Mouse (Mus musculus) 416B (cell line): ENCODE measurements around the gene Scarf1.

ENCODE experiments used
- DNase-seq: peaks from one replicate; pipeline ENCODE4 v3.0.0; 2011; ENCODE audit warnings: low read depth

The Scarf1 gene

DNA sequence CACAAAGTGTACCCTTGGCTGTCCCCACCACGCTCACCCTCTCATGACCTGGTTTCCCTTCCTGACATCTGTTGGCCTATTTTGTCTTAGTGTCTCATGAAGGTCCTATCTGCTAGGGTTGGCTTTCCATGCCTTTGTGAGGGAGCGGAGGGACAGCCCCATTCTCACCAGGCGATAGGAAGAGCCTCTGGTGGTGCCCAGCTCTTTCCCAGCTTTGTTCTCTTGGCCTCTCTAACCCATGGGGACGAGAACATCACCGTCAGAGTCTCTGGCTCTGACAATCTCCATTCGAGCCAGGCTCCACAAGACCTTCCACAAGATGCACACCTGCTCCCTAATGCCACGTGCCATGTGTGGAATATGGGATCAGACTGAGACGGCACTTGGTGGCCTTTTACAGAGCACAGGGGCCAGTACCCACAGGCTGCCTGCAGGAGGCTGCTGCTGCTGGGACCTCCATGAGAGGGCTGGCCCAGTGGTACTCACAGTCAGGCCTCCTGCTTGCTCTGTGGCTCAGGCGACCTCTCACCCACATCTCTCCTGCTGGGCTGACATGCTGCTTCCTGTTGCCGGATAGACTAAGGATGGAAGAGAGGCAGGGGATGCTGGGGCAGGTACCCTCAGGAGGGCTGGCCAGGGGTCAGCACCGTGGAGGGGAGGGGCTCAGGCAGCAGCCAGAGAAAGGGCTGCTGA is 24.3 kb downstream of the Scarf1 start:
- no peak for DNase-seq

DNA sequence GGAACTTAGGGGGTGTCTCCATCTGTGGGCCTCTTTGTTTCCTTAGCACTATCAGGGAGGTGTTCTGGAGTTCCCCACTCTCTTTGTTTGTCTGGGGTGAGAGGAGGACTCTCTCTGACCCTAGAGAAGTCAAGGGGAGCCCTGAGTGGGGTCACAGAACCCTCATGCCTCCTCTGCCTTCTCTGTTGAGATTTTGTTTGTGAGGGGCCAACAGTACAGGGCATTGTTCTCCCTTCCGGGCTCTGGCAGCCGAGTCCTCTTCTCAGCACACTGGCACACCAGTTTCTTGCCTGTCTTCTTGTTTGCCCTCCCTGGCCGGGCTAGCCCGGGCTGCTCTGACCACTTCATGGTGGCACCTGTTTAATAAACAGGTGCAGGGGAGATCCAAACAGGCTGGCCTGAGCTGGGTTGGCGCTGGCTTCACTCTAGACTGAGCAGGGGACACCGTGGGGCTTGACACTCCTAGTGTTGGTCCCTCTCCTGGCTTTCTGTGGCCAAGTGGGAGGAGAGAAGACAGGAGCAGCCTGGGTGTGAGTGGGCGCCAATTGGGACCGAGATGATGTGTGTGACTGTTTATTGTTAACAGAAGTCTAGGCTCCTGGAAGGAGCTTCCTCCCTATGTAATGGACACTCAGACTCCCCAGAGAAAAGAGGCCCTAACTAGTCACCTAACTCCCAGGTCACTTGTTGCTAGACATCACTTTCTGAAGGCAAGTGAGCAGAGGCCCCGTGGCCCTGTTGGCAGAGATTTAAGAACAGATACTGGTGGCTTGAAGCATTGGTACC is 25.0 kb downstream of the Scarf1 start:
- DNase-seq = no peak

DNA sequence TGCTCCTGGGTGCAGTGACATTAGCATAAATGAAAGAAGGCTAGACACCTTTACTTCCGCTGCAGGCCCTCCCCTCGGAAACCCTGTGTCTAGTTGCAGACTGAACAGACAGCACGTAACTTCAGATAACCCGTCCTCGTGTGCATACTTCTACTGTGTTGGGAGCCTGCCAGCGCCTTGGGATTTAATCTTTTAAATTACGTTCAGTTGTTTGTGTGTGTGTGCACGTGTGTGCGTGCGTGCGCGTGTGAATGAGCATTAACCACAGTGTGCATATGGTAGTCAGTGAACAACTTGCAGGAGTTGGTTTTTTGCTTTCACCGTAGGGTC is 25.6 kb downstream of the Scarf1 start:
- no peak for DNase-seq

DNA sequence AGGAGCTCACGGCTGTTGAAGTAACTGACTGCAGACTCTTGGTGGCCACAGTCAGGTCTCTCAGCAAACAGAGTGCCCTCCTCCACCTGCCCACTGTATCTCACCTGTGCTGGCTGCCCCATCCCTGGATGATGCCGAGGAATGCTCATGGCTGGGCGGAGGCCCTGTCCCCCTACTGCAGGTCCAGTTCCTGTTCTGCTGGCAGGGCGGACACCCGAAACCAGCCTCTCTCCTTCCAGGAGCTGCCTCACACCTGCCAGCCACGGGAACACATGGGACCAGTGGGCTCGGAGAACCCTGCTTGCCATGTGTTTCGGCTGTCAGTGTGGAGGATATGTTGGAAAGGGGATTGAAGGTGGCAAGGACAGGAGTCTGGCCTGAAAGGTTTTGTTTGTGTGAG is 26.9 kb downstream of the Scarf1 start:
- DNase-seq = no peak

DNA sequence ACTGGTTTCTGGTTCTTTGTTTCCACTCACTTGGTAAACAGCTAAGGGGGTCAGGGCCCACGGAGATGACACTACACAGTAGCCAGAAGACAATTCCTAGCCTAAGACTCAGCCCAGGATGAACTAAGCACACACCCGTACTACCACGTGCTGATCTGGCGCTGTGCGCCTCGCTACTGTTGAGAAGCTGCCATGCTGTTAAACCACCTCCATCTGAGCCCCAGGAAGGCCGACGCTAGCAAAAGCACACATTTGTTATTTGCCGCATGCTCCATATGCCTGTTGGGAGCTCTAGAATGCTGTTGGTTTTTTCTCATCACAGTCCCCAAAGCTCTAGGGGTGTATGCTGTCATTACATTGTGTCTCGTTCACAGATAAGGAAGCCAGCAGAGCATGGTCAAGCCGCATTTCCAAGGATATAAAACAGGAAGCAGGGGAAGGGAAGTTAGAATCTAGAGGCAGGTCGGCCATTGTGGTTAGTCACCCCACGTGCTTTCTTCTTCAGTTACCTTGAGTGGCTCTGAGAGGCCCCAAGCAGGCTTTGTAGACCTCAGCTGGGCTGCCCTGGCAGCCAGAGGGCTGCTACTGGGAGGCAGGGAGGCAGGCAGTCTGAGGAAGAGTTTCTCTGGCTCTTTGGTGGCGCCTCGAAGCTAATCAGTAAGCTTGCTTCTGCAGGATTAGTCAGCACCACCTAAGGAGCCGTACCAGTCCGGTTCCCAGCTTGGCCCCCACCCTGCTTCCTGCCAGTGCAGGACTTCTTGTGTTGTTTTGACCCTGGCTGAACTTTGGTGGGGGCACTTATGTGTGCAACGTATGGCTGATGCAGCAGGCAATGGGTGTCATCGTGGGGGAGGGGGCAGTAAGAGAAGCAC is 27.6 kb downstream of the Scarf1 start:
- peak; percentile 80 for DNase-seq

DNA sequence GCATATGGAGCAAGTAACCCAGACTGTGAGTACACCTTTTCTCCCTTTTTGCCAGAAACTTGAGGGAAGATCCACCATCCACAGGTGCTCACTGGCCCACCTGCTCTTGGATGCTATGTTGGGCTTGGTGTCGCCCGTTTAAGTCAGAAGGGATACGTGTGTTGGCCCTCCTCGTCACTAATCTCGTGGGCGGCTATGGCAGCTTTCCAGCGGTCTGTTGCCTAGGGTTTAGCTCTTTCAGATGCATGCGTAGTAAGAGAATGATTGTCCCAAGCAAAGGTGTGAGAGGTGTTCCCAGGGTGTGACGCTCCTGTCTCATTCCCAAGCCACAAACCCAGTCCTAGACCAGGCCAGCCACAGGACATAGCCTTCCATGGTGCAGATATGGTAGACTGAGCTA is 31.4 kb downstream of the Scarf1 start:
- DNase-seq = no peak

DNA sequence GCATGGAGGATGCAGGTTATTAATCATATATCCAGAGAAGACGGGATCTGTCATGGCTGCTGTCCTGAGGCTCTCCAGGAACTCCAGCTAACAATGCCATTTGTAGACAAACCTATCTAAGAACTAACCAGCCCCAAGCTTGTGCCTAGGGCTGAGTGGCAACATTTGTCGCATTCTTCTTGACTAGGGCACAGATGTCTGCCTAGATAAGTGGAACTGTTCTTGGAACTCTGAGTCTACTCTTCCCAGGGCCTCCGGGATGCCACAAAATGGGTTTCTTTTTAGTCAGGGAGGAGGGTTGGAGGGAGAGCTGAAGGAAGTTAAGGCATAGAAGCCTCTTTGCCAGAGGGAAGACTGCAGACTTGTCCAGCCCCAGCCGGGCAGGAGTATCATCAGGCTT is 32.7 kb downstream of the Scarf1 start:
- DNase-seq = no peak

DNA sequence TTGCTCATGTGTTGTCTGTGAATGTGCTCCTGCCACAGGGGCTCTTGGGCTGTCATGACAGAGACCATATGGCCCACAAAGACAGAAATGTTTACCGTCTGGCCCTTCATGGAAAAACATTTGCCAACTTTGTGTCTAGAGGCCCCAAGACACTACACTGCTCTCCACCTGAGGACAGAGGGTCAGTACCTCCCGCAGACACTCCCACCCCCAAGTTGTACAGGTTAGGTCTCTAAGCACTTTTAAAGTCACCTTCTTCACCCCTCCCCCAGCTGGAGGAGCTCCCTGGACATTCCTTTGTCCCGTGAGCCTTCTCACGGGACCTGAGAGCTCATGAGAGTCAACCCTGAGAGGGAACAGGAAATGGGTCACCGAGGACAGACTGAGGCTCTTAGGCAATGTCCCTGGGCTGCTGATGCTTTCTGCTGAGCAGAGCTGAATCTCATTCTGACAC is 36.3 kb downstream of the Scarf1 start:
- DNase-seq = peak; percentile 57

DNA sequence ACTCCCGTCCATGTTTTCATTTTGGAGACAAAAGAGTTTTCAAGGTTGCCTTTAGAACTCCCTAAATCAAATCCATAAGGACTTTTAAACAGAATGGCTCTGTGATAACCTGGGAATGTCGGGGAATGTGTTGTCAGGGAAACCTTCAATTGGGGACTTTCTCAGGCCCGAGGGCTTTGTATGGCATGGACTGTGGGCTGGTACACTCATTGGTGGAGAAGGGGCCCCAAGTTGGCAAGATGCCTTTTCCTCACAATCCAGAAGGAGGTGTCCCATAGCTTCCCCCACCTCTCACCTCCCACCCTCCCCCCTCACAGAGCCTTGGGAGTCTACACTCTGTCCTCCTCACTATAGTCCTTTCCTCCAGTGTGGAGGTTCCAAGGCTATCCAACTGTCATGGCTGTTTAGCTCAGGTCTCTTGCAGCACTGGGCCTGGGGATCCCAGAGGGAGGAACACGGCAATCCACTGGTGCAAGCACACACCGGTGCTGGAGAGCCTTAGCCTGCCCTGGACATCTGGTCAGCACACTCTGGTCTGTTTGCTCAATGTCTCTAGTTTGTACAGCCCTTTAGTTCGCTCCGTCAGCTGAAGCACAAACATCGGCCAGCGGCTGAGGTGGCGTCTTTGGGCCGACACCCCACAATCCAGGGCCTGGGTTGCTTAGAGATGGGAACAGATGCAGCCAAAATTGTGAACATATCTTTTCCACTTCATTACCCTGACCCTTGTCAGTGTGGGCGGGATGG is 37.0 kb downstream of the Scarf1 start:
- DNase-seq = no peak

DNA sequence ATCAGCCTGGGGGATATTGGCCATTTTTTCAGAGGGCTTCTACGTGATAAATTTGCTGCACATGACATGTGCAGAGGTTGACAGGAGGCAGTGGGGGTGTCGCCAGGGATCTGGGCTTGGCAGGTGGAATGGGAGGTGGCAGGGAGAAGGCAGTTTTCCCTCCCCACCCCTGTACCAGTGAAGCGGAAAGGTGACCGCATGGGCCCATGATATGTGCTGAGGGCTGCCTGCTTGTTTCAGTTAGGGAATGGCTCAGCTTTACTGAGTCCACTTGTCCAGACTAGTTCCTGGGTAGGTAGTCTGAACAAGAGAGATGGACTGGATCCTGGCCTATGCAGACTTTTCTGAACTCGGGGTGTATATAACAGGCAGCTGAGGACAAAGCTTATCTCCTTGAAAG is 38.0 kb downstream of the Scarf1 start:
- DNase-seq = no peak

DNA sequence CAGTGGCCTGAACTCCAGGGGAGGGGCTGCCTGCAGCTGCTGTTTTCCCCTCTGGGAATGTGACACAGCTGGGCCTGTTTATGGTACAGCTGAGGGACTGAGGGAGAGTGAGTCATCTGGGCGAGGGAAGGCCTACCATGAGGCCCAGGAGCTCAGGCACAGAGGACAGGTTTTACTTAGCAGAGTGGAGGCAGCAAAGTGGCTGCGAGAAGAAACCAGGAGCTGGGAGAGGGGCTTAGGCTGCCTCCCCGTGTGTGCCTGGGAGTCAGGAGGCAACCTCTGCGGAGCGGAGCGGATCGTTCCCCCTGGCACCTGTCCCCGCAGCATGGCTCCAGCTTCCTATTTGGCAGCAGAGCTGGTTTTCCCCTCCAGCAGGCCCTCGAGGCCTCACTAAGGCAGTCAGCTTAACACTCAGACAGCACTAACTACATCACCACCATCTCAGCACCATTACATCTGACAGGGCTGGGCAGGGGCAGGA is 38.7 kb downstream of the Scarf1 start:
- no peak for DNase-seq

DNA sequence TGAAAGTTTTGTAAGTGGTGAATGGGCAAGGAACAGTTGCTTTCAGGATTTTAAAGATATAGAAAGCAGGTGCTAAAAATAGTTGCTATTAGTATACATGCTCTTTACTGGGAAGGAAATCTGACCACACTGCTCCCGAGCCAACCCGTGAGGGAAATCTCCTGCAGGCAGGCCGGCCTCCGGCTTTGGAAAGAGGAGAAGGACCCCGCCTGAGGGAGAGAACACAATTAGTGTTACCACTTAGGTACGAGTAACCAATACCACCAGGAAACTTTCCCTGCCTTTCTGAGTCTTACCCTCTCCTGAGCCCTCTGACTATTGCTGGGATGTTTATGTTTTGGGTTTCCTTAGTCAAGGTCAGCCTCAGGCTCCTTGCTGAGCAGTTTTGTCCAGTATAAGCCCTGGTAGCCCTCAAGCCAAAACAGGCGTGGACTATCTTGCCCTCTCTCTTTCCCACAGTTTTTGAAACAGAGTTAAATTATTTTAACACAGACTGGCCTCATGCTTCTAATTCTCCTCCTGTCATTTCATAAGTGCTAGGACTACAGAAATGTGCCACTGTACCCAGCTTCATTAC is 39.7 kb downstream of the Scarf1 start:
- DNase-seq = no peak

DNA sequence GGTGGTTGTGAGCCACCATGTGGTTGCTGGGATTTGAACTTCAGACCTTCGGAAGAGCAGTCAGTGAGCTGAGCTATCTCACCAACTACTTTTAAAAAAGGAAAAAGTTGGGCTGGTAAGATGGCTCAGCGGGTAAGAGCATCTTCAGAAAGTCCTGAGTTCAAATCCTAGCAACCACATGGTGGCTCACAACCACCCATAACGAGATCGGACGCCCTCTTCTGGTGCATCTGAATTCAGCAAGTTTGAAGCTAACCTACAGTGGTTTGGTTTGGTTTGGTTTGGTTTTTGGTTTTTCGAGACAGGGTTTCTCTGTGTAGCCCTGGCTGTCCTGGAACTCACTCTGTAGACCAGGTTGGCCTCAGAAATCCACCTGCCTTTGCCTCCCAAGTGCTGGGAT is 42.7 kb downstream of the Scarf1 start:
- DNase-seq = peak; percentile 47

DNA sequence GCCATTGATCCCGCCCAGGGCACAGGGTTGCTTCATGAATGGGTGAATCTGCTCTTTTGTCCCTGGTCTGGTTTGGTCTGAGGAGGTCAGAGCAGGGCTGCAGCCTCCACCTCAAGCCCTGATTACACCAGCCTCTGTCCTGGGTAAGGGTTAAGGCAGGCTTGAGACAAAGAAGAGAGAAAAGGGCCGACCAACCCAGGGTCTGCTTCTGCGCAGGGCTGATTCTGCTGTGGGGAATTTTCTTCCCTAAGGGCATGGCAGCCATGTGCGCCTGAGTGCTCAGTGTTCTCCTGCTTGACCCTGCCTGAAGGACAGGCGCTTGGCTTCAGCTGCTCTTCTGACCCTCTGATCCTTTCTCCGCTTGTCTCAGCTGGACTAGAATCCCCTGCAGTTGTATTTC is 43.8 kb downstream of the Scarf1 start:
- DNase-seq = no peak

DNA sequence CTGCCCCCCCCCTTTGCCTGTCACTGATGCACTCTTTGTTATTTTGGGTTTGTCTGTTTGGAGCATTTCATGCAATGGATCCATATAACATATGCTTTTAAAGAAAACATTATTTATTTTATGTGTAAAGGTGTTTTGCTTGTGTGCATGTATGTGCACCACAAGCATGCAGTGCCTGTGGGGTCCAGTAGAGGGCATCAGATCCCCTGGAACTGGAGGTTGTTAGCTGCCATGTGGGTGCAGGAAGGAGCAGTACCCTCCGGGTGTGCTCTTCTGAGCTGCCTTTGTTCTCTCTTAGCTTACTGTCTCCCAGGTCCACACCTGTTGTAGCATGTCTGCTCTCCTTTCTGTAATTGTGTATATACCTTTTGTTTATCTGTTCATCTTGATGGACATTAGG is 44.8 kb downstream of the Scarf1 start:
- peak; percentile 59 for DNase-seq

DNA sequence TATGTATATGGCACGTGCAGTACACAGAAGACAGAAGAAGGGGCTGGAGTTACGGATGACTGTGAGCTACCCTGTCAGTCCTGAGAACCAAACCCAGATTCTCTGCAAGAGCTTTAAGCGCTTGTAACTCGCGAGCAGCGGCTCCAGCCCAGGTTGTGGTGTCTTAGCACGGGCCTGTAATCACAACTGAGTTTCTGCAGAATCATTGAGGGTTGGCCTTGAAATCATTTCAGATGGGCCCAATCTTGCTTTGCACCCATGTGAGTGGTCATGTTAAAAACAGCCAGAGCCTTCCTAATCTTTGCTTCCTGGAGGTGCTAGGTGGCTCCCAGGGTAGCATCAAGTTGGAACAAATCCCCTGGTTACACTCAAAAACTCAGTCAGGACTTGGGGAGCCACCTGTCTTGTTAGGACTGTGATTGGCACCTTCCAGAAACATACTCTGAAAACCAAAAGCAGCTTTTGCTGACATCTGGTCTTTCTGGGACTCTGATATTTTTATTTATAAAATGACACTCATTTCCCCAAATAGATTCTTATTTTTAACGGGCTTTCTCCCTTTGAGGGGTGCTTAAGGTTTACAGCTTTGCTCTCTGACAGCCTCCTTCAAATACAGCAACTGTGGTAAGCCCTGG is 46.6 kb downstream of the Scarf1 start:
- DNase-seq = peak; percentile 62

DNA sequence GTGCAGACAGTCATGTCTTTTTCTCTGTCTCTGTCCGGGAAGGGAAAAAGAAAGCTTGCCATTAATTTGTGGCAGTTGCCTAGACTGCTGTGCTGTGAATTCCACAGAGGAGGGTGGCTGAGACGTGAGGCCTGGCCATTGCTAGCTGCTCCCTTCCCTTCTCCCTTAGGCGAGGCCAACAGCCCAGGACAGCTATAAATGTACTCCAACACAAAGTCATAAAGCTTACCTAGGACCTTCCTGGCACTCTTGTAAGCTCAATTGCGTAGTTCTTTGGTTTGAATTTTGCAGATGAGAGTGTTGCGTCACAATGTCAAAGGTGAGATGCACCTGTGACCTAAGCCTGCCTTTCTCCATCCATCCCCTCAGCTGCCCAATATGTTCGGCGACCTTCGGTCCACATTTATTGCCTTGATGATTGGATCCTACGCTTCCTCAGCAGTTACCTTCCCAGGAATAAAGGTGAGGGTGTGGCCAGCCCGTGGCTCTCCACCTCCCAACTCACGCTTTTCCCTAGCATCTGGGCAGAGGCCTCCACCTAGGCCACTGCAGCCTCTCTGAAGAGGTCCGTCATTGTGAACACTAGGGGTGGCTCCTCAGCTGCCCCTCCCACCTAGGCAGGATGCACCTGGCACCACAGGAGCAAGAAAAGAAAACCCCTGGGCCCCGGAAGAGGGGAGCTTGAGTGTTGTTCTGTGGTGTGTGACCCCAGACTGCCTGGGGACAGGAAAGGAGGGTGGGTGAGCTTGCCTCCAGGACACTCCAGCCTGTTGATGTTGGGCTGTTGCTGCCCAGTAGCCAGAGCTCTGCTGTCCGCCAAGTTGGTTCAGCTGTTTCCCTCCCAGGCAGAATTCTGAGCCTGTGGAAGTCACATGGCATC is 47.4 kb downstream of the Scarf1 start:
- DNase-seq = peak; percentile 31

DNA sequence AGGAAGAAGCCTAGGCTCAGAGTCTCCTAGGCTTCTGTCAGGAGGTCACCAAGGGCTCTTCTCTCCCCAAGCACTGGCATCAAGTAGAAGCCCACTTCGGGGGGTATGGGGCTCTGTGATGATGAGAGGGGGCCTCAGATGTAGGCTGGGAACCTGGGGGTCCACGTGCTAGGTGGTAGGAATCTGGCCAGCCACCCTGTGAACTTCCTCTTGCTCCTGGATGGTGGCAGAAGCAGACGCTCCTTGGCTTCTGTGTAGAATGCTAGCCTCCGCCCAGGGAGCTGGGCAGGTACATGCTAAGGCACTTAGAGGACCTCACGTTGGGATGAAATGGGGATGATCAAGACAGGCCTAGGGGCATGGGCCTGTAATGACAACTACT is 48.1 kb downstream of the Scarf1 start:
- DNase-seq = no peak

DNA sequence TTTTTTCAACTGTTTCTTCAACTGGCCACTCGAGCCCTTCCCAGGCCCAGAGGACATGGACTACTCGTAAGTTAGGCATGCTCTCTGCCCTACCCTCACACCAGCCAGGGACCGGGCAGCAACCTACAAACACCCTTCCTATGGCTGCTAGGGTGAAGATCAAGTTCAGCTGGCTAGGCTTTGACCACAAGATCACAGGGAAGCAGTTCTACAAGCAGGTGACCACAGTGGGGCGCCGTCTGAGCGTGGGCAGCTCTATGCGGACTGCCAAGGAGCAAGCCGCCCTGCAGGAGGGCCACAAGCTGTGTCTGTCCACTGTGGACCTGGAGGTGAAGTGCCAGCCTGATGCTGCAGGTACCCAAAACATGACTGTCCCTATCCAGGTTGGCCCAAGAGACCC is 49.5 kb downstream of the Scarf1 start:
- DNase-seq = peak; percentile 66
